Mouse (Mus musculus) liver, embryonic 14.5 days (tissue): ENCODE measurements at regions not wholly inside any gene's neighbourhood (a gene's known extent, or its start where the extent isn't known, plus 50 kb on each side); places are given as distances from the start of the nearest gene placed in this dataset.

Experiments used
- CTCF ChIP-seq: IDR thresholded peaks from 2 replicates; pipeline ENCODE4 v1.5.1; 2016; ENCODE audit warnings: antibody characterized with exemption, low read depth, control low read depth
- EP300 ChIP-seq: IDR thresholded peaks from 2 replicates; pipeline ENCODE4 v1.6.1; 2016; ENCODE audit warnings: antibody characterized with exemption, low read depth

- TF ChIP-seq EP300, result no peak
- no peak for TF ChIP-seq CTCF
Measured at GRCm38 (mm10) chr1:35274978-35275377, 425.2 kb downstream of the Plekhb2 start.
